Mouse (Mus musculus) liver, embryonic 14.5 days (tissue): ENCODE results near the gene Cyp2b9. TPM values are rescaled to one million over a fixed set of nuclear protein-coding genes. Genes with fewer than 3 reads are reported as not detected.
"Not testable (repeated sequence)": the region's sequence is repeated elsewhere in the genome, so short reads cannot be mapped to it uniquely, and the experiment has no call there.

Experiments used
- ATAC-seq: fragments of 200-750 bp; cut with Nextera tagmentation; 2 replicates; pipeline ENCODE4 v1.8.0; 2017; ENCODE audit warnings: moderate number of reproducible peaks, mild to moderate bottlenecking, moderate library complexity; ENCODE audit not compliant: insufficient read depth
- DNase-seq, 3 experiments: peaks; one replicate each; pipeline ENCODE4 v3.0.0-alpha.2; 2012 to 2013; ENCODE audit warnings: low read depth in 3 of 3, low spot score in 3 of 3
- H3K27ac ChIP-seq: fragments of 300-500 bp; sonication (generic); 2 replicates; pipeline ENCODE4 v1.5.1; 2014; ENCODE audit warnings: moderate library complexity, mild to moderate bottlenecking, control low read depth, inconsistent platforms
- H3K27me3 ChIP-seq: fragments of 300-500 bp; sonication (generic); 2 replicates; pipeline ENCODE4 v1.6.1; 2014; ENCODE audit warnings: mild to moderate bottlenecking, low read length, moderate library complexity; ENCODE audit not compliant: control insufficient read depth, insufficient read depth
- H3K36me3 ChIP-seq: fragments of 300-500 bp; sonication (generic); replicated peaks from 2 replicates; pipeline ENCODE4 v1.6.1; 2014; ENCODE audit warnings: low read depth; ENCODE audit not compliant: control insufficient read depth, insufficient read depth
- H3K4me1 ChIP-seq, 2 experiments: fragments of 200-500 bp in 1 of 2; fragments of 300-500 bp in 1 of 2; sonication (generic) in 1 of 2; replicated peaks; 2 replicates each; pipeline ENCODE4 v1.6.1; 2012 to 2014; ENCODE audit warnings: antibody characterized with exemption in 1 of 2, inconsistent platforms in 1 of 2, low read length in 1 of 2; ENCODE audit not compliant: control insufficient read depth in 2 of 2, insufficient read depth in 2 of 2
- H3K4me2 ChIP-seq: fragments of 300-500 bp; sonication (generic); 2 replicates; pipeline ENCODE4 v1.6.1; 2014; ENCODE audit warnings: low read depth, mild to moderate bottlenecking, control low read depth, moderate library complexity
- H3K4me3 ChIP-seq, 2 experiments: fragments of 200-500 bp in 1 of 2; fragments of 300-500 bp in 1 of 2; sonication (generic) in 1 of 2; 2 replicates each; pipeline ENCODE4 v1.5.1; 2012 to 2014; ENCODE audit warnings: low read depth in 2 of 2, low read length in 2 of 2, mild to moderate bottlenecking in 2 of 2, control low read depth in 1 of 2, inconsistent platforms in 1 of 2, moderate library complexity in 1 of 2; ENCODE audit not compliant: insufficient read depth in 1 of 2
- H3K9ac ChIP-seq: fragments of 300-500 bp; sonication (generic); replicated peaks from 2 replicates; pipeline ENCODE4 v1.6.1; 2014; ENCODE audit warnings: mild to moderate bottlenecking, control low read depth, moderate library complexity
- H3K9me3 ChIP-seq: fragments of 300-500 bp; sonication (generic); 2 replicates; pipeline ENCODE4 v1.6.1; 2016; ENCODE audit warnings: low read length, mixed read lengths; ENCODE audit not compliant: control insufficient read depth
- CTCF ChIP-seq: IDR thresholded peaks from 2 replicates; pipeline ENCODE4 v1.5.1; 2016; ENCODE audit warnings: antibody characterized with exemption, low read depth, control low read depth
- EP300 ChIP-seq: IDR thresholded peaks from 2 replicates; pipeline ENCODE4 v1.6.1; 2016; ENCODE audit warnings: antibody characterized with exemption, low read depth
- WGBS: fragments of 180-500 bp; shearing (Covaris S2); extraction: QIAGEN DNeasy Blood & Tissue Kit; methylation state at CpG from one replicate; pipeline ENCODE4 v1.1.7; 2014; ENCODE audit not compliant: insufficient replicate concordance; 5-methylcytosine and 5-hydroxymethylcytosine counted together
- polyA plus RNA-seq, 2 experiments: library from polyadenylated mRNA; depleted of rRNA in 1 of 2; stranded (reverse) in 1 of 2; unstranded in 1 of 2; fragments of >200 nt; fragmentation: Nextera tagmentation in 1 of 2; extraction: Ambion mirVana in 1 of 2; gene quantifications; 2 replicates each; pipeline versions ENCODE4 v1.2.1 to v1.2.3; 2012 to 2014

Gene Cyp2b9
- polyA plus RNA-seq (2012; rRNA removed) (0.04 and 0.09 TPM in 2 replicates), polyA plus RNA-seq (2014; fragmentation: Nextera tagmentation; extraction: Ambion mirVana) (0.29 and 0.43 TPM in 2 replicates)

DNA sequence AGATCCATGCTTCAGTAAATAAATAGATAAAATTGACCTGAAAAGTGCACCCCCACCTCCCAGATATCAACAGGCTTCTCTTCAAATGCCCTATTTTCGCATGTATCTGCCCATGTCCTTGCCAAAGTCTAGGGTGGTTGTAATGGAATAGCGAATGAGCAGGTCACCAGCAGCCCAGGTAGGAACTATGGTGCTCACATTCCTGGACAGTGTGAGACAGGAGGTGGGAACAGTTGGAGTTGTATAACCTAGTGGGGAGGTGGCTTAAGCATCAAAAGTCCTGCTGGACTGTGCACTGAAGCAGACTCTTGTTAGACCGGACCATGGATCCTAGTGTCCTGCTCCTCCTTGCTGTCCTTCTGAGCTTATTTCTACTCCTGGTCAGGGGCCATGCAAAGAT lies at the start of gene Cyp2b9:
Cyp2b9 (plus strand) TSS at position 301 of the 400 bp plus-strand sequence.
- ATAC-seq, H3K4me3 ChIP-seq, H3K36me3 ChIP-seq, H3K27ac ChIP-seq, H3K27me3 ChIP-seq, DNase-seq, H3K9ac ChIP-seq, H3K9me3 ChIP-seq, H3K4me2 ChIP-seq, H3K4me1 ChIP-seq: not testable (repeated sequence)
- 69% methylated on average over 2 of the region's 3 CpGs for WGBS

DNA sequence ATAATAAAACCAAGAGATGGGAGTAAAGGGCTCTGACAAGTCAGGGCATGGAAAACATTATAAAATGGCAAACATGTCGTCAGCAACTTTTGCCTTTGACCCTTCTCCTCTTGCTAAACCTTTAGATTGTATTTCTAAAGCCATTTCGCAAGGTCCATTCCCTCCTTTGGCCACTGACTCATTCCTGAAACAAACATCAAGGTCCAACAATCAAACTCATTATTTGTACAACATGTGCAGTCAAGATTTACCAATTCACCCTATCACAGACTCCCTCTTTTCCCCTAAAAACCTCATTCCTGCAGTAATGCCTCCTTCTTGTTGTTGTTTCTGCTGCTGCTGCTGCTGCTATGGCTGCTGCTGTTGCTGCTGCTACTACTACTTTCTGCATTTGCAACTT lies 33.6 kb upstream of the Cyp2b9 start:
- not testable (repeated sequence) for H3K27me3 ChIP-seq, H3K4me2 ChIP-seq, H3K9me3 ChIP-seq, H3K27ac ChIP-seq, H3K4me3 ChIP-seq, H3K4me1 ChIP-seq, H3K9ac ChIP-seq, H3K36me3 ChIP-seq, DNase-seq
- ATAC-seq, result peak; percentile 62
- WGBS, result no CpG with 5 or more reads among the region's 2 CpGs

DNA sequence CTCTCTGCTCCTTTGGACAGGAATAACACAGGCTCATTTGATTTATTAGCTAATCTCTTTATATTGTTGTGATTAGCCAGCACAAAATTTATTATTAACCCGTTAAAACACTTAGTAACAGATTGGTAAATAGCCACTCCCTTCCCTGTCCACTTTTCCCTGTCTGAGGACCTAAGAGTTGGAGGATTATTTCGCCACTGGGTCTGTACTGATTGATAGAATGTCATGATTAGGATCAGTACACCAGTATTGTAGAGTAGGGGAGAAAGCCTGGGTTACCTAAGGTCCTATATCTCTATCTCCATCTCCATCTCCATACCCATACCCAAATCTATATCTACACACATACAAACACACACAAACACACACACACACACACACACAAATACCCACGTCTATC lies 29.6 kb upstream of the Cyp2b9 start:
- DNase-seq, H3K9ac ChIP-seq, H3K9me3 ChIP-seq, H3K4me2 ChIP-seq, H3K27me3 ChIP-seq, ATAC-seq, H3K4me1 ChIP-seq, H3K4me3 ChIP-seq, H3K27ac ChIP-seq, H3K36me3 ChIP-seq: not testable (repeated sequence)
- WGBS, result 30% methylated on average over 1 of the region's 3 CpGs

DNA sequence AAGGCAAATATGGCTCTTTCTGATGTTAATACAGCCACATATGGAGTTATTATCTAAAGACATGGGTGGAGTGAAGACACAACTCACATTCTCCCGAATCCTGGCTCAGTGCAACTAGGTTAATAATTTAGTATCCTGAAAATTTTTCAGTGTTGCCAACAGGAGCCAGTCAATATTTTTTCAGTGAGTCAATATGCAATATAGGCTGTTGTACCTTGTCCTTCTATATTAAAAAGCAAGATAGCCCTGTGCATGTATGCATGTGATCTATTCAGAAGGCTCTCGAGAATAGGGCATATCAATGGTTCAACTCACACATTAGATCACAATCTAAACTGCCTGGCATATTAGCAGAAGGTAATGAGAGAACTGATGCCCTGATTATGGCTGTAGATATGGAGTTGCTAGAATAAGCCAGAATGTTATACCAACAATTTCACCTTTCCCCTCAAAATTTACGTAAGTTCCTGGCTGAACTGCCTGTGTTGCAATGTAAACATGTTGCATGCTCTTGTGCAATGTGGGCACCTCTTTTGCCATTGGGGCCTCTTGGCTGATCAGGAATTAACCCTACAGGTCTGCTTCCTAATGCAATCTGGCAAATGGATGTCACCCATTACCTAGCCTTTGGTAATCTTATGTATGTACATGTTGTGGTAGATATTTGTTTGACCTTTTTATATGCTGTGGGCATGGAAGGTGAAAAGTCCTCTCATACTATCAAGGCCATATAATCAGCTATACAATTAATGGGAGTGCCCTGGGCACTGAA lies 4.3 kb upstream of the Cyp2b9 start:
- 40% methylated on average over 2 of the region's 3 CpGs for WGBS
- peak; percentile 18; the same call in 1 of the 2 replicates for ATAC-seq
- not testable (repeated sequence) for H3K9ac ChIP-seq, H3K9me3 ChIP-seq, H3K27ac ChIP-seq, DNase-seq, H3K27me3 ChIP-seq, H3K4me1 ChIP-seq, H3K4me2 ChIP-seq, H3K4me3 ChIP-seq, H3K36me3 ChIP-seq

DNA sequence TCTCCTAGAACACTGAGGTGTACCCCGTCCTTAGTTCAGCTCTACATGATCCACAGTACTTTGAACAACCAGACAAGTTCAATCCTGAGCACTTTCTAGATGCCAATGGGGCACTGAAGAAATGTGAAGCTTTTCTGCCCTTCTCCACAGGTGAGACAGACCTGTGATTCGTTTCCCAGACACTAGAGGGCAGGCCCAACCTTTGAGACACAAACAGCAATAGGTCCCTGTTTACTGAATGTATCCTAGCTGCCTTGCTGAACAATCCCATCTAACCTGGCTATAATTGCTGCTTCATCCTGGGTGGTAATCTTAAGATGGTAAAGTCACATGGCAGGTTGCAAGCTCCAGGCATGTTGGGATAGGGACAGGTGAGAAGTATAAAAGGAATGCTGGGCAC lies 27.9 kb downstream of the Cyp2b9 start:
- DNase-seq (no peak), ATAC-seq (no peak)
- Histone ChIP-seq H3K4me3 (no peak overlapping the region), H3K27ac (no peak overlapping the region), H3K9ac (no peak overlapping the region), H3K27me3 (no peaks in the 10 kb centered on the region), H3K36me3 (no peaks in the 10 kb centered on the region), H3K9me3 (no peaks in the 10 kb centered on the region), H3K4me1 (no peaks in the 10 kb centered on the region), H3K4me2 (no peak overlapping the region)
- TF ChIP-seq CTCF, result peak; percentile 39; the same call in 1 of the 2 replicates
- TF ChIP-seq EP300, result no peak
- 11% methylated on average over 2 of the region's 2 CpGs for WGBS

DNA sequence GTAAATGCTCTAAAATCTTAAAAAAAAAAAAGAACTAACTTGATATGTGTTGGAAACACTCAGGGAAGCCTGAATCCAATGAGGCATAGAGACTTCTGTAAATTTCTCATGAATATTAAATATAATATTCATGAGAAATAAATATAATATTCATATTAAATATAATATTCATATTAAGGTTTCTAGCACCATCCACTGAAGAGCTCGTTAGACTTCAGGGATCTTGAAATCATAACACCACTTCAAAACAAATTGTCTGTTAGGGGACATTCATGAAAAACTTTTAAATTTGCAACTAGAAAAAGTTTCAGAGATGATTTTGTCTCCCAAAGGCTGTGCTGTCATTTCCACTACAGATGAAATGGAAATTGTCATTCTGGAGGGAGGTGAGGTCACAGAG lies 86.8 kb downstream of the Cyp2b9 start, which contains the start of gene Vmn1r184:
Vmn1r184 (plus strand) TSS at position 301 of the 400 bp plus-strand sequence.
- H3K27me3 ChIP-seq, H3K36me3 ChIP-seq, H3K4me3 ChIP-seq, H3K9me3 ChIP-seq, H3K4me2 ChIP-seq, DNase-seq, H3K9ac ChIP-seq, ATAC-seq, H3K27ac ChIP-seq, H3K4me1 ChIP-seq: not testable (repeated sequence)
- WGBS, result 43% methylated on average over 1 of the region's 1 CpGs

Other genes starting within 250 kb of the Cyp2b9 start
- gene Cyp2b13, start 111.9 kb upstream of the Cyp2b9 start, polyA plus RNA-seq (2012; rRNA removed), result 0.13 and 0.17 TPM in 2 replicates
- 0.15 and 0.21 TPM in 2 replicates for gene Cyp2b13, start 111.9 kb upstream of the Cyp2b9 start, polyA plus RNA-seq (2014; fragmentation: Nextera tagmentation; extraction: Ambion mirVana)
- not detected in 2 replicates for gene Vmn1r184, start 86.9 kb downstream of the Cyp2b9 start, polyA plus RNA-seq (2012; rRNA removed)
- not detected in 2 replicates for gene Vmn1r184, start 86.9 kb downstream of the Cyp2b9 start, polyA plus RNA-seq (2014; fragmentation: Nextera tagmentation; extraction: Ambion mirVana)
- 0.10 TPM in 2 replicates for gene Cyp2a4, start 133.8 kb downstream of the Cyp2b9 start, polyA plus RNA-seq (2012; rRNA removed)
- 0.20 and 0.32 TPM in 2 replicates for gene Cyp2a4, start 133.8 kb downstream of the Cyp2b9 start, polyA plus RNA-seq (2014; fragmentation: Nextera tagmentation; extraction: Ambion mirVana)
- gene Nlrp9c, start 230.3 kb downstream of the Cyp2b9 start, polyA plus RNA-seq (2012; rRNA removed), result not detected in 2 replicates
- gene Nlrp9c, start 230.3 kb downstream of the Cyp2b9 start, polyA plus RNA-seq (2014; fragmentation: Nextera tagmentation; extraction: Ambion mirVana), result not detected in 2 replicates